Mouse (Mus musculus): ENCODE data around the gene Ssu72. TPM values are rescaled to one million over a fixed set of nuclear protein-coding genes. Genes with fewer than 3 reads are reported as not detected.
"Not testable (repeated sequence)": the region's sequence is repeated elsewhere in the genome, so short reads cannot be mapped to it uniquely, and the experiment has no call there.

Gene Ssu72
- 154 and 158 TPM in 2 replicates for polyA plus RNA-seq (2014; fragmentation: Nextera tagmentation; extraction: Ambion mirVana)

DNA sequence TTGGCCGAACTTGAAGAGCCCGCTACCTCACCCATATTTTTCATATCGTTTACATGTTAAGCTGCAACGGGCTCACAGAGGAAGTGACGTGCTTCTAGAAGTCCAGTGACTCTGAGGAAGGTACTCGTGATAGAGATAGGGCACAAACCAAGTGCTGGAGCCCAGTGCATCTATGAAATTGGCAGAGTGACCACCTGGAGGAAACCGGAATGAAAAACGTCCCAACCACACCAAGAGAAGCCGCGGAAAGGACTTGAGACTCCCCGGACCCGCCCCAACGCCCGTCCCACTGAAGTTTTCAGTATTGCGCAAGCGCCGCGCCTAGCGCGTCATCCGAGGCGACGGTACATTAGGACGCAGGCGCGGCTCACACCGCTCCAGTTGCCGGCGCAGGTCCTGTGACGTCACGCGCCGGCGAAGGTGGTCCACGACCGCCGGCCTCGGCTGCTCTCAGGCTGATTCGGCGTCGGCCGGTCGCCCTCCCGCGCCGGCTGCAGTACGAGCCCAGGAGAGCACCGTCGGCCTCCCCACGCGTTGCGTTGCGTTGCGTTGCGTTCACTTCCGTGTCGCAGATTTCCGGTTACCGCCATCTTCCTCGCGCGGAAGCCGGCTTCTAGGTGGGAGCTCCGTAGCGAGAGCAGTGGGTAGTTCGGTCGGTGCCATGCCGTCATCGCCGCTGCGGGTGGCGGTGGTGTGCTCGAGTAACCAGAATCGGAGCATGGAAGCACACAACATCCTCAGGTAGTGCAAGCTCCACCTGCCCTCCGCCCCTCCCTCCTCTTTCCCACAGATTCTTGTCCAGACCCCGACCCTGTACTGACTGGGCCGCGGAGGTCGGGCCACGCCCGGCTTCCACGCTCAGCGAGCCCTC lies at the start of gene Ssu72:
Ssu72 (plus strand) TSS at position 80 of the 871 bp plus-strand sequence.
- WGBS: under 1% methylated on average over 83 of the region's 83 CpGs
- H3K27ac ChIP-seq (ENCODE audit: low read depth, low read length): peak within 1 kb of the TSS; percentile 91
- peak; percentile 98 for DNase-seq (ENCODE audit: low spot score)

DNA sequence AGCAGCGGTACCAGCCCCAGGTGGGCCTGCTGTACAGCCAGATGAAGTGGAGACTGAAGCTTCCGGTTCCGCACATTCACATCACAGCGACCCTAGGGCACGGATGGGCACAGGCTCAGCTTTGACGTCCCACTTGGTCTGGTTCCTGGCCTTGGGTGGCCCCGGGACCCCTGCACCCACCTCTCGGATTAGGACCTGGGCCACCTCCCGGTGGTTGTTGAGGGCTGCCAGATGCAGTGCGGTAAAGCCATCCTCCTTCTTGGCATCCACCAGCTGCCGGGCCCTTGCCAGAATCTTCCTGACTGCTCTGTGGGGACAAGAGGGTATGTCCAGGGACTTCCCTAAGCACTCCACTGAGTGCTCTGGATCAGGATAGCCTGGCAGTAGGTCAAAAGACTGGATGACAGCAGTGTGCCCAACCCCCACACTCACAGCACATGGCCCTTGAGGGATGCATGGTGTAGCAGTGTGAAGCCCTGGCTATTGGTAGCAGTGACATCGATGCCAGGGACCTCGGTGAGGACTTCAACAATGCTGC lies 48.3 kb upstream of the Ssu72 start:
- peaks cover 19% of the 10 kb centered on the region; the same call in 1 of the 2 replicates for H3K4me1 ChIP-seq (ENCODE audit: control insufficient read depth, insufficient read depth, low read length)
- no peak for DNase-seq (ENCODE audit: low spot score)
- ATAC-seq (ENCODE audit: insufficient read depth, low FRiP score, low TSS enrichment): no peak
- 87% methylated on average over 13 of the region's 13 CpGs for WGBS
- H3K27ac ChIP-seq (ENCODE audit: low read depth, low read length): no peak overlapping the region
- H3K4me2 ChIP-seq (ENCODE audit: low read depth): no peak overlapping the region
- H3K36me3 ChIP-seq (ENCODE audit: control insufficient read depth, insufficient read depth, low read length): no peaks in the 10 kb centered on the region; the same call in none of the 2 replicates
- no peaks in the 10 kb centered on the region for H3K9me3 ChIP-seq (ENCODE audit: control insufficient read depth, low read length)
- H3K4me3 ChIP-seq (ENCODE audit: low read depth, low read length): no peak overlapping the region
- peaks cover 51% of the 10 kb centered on the region for H3K27me3 ChIP-seq (ENCODE audit: control insufficient read depth, insufficient read depth, low read length)
- H3K9ac ChIP-seq (ENCODE audit: low read length): no peak overlapping the region

More for the DNA sequence above, at the start of gene Ssu72:
- Histone ChIP-seq H3K4me1 (ENCODE audit: control insufficient read depth, insufficient read depth, low read length) (peaks cover 9% of the 10 kb centered on the region), H3K4me3 (ENCODE audit: low read depth, low read length) (peak within 1 kb of the TSS; percentile 71), H3K9ac (ENCODE audit: low read length) (peak within 1 kb of the TSS; percentile 71), H3K9me3 (ENCODE audit: control insufficient read depth, low read length) (no peaks in the 10 kb centered on the region), H3K36me3 (ENCODE audit: control insufficient read depth, insufficient read depth, low read length) (no peaks in the 10 kb centered on the region), H3K4me2 (ENCODE audit: low read depth) (peak within 1 kb of the TSS; percentile 64), H3K27me3 (ENCODE audit: control insufficient read depth, insufficient read depth, low read length) (no peaks in the 10 kb centered on the region)
- ATAC-seq (ENCODE audit: insufficient read depth, low FRiP score, low TSS enrichment): peak; percentile 97

DNA sequence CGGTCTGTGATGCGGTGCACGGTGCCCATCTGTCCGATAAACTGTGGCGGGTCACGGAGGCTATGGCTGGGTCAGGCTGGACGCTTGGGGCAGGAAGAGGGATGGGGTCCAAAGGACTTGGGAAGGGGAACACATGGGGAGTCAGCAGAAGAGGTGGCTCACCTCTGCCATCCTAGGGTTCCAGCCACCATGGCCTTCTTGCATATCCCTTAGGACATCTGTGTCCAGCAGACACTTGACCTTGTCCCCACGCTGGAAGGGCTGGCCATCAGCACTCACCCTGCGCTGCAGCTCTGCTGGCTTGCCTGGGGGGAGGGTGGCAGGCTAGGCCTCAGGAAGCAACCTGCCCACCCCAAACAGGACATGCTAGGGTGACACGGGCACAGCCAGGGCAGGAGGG lies 45.6 kb upstream of the Ssu72 start:
- no peak overlapping the region for H3K4me2 ChIP-seq (ENCODE audit: low read depth)
- no peak for DNase-seq (ENCODE audit: low spot score)
- no peak overlapping the region for H3K4me3 ChIP-seq (ENCODE audit: low read depth, low read length)
- peaks cover 8% of the 10 kb centered on the region; the same call in 1 of the 2 replicates for H3K4me1 ChIP-seq (ENCODE audit: control insufficient read depth, insufficient read depth, low read length)
- 92% methylated on average over 10 of the region's 10 CpGs for whole genome bisulfite sequencing
- no peak overlapping the region for H3K9ac ChIP-seq (ENCODE audit: low read length)
- ATAC-seq (ENCODE audit: insufficient read depth, low FRiP score, low TSS enrichment): no peak
- H3K27me3 ChIP-seq (ENCODE audit: control insufficient read depth, insufficient read depth, low read length): peaks cover 25% of the 10 kb centered on the region
- H3K9me3 ChIP-seq (ENCODE audit: control insufficient read depth, low read length): no peaks in the 10 kb centered on the region
- H3K36me3 ChIP-seq (ENCODE audit: control insufficient read depth, insufficient read depth, low read length): no peaks in the 10 kb centered on the region; the same call in none of the 2 replicates
- no peak overlapping the region for H3K27ac ChIP-seq (ENCODE audit: low read depth, low read length)

GRCm38 (mm10) chr4:155660641-155661040 lies 44.0 kb upstream of the Ssu72 start:
- DNase-seq (ENCODE audit: low spot score) (no peak), ATAC-seq (ENCODE audit: insufficient read depth, low FRiP score, low TSS enrichment) (no peak)
- Histone ChIP-seq H3K27ac (ENCODE audit: low read depth, low read length) (no peak overlapping the region), H3K9me3 (ENCODE audit: control insufficient read depth, low read length) (no peaks in the 10 kb centered on the region), H3K9ac (ENCODE audit: low read length) (no peak overlapping the region), H3K4me2 (ENCODE audit: low read depth) (no peak overlapping the region), H3K36me3 (ENCODE audit: control insufficient read depth, insufficient read depth, low read length) (no peaks in the 10 kb centered on the region; the same call in none of the 2 replicates), H3K4me3 (ENCODE audit: low read depth, low read length) (no peak overlapping the region), H3K27me3 (ENCODE audit: control insufficient read depth, insufficient read depth, low read length) (peaks cover 8% of the 10 kb centered on the region), H3K4me1 (ENCODE audit: control insufficient read depth, insufficient read depth, low read length) (no peaks in the 10 kb centered on the region)
- 93% methylated on average over 12 of the region's 12 CpGs for WGBS

GRCm38 (mm10) chr4:155666903-155667302 lies 37.7 kb upstream of the Ssu72 start:
- ATAC-seq (ENCODE audit: insufficient read depth, low FRiP score, low TSS enrichment): no peak
- Histone ChIP-seq H3K4me1 (ENCODE audit: control insufficient read depth, insufficient read depth, low read length) (peaks cover 6% of the 10 kb centered on the region), H3K9me3 (ENCODE audit: control insufficient read depth, low read length) (no peaks in the 10 kb centered on the region), H3K27ac (ENCODE audit: low read depth, low read length) (no peak overlapping the region), H3K9ac (ENCODE audit: low read length) (no peak overlapping the region), H3K36me3 (ENCODE audit: control insufficient read depth, insufficient read depth, low read length) (no peaks in the 10 kb centered on the region), H3K27me3 (ENCODE audit: control insufficient read depth, insufficient read depth, low read length) (no peaks in the 10 kb centered on the region), H3K4me2 (ENCODE audit: low read depth) (no peak overlapping the region), H3K4me3 (ENCODE audit: low read depth, low read length) (no peak overlapping the region)
- no peak for DNase-seq (ENCODE audit: low spot score)

- Histone ChIP-seq H3K4me1 (ENCODE audit: control insufficient read depth, insufficient read depth, low read length) (peaks cover 6% of the 10 kb centered on the region), H3K27ac (ENCODE audit: low read depth, low read length) (no peak within 1 kb of the TSS), H3K4me3 (ENCODE audit: low read depth, low read length) (peak within 1 kb of the TSS; percentile 54), H3K4me2 (ENCODE audit: low read depth) (peak within 1 kb of the TSS; percentile 90), H3K9me3 (ENCODE audit: control insufficient read depth, low read length) (no peaks in the 10 kb centered on the region), H3K27me3 (ENCODE audit: control insufficient read depth, insufficient read depth, low read length) (no peaks in the 10 kb centered on the region), H3K9ac (ENCODE audit: low read length) (peak within 1 kb of the TSS; percentile 61), H3K36me3 (ENCODE audit: control insufficient read depth, insufficient read depth, low read length) (no peaks in the 10 kb centered on the region)
- peak; percentile 98 for ATAC-seq (ENCODE audit: insufficient read depth, low FRiP score, low TSS enrichment)
- under 1% methylated on average over 73 of the region's 73 CpGs for WGBS
- peak; percentile 98 for DNase-seq (ENCODE audit: low spot score)
Measured at GRCm38 (mm10) chr4:155668689-155669597, 35.7 kb upstream of the Ssu72 start, which contains the start of gene Mib2. Mib2 (minus strand) TSS chr4:155669198.

DNA sequence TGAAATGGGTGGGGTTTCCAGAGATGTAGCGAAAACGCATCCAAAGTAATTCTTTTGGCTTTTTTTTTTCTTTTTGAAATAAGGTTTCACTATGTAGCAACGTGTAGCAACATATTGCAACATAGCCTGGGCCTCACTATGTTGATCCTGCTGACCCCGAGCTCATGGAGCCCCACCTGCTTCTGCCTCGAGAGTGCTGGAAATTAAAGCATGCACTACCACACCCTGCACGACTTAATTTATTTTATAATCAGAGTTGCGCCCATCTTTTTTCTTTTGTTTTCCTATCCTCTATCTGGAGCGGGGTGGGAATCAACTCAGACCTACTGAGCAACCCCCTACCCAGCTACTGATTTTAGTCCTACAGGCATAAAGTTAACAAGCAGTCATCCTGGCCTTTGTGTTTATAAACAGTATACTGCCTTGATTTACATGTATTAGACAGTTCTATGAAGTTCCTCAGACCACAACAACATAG lies 35.0 kb upstream of the Ssu72 start:
- ATAC-seq (ENCODE audit: insufficient read depth, low FRiP score, low TSS enrichment) (peak; percentile 40), DNase-seq (ENCODE audit: low spot score) (no peak)
- H3K36me3 ChIP-seq (ENCODE audit: control insufficient read depth, insufficient read depth, low read length): no peaks in the 10 kb centered on the region
- peak overlapping the region; percentile 54 for H3K4me3 ChIP-seq (ENCODE audit: low read depth, low read length)
- no peak overlapping the region for H3K27ac ChIP-seq (ENCODE audit: low read depth, low read length)
- peaks cover 6% of the 10 kb centered on the region for H3K4me1 ChIP-seq (ENCODE audit: control insufficient read depth, insufficient read depth, low read length)
- WGBS: 0% methylated on average over 8 of the region's 8 CpGs
- no peaks in the 10 kb centered on the region for H3K27me3 ChIP-seq (ENCODE audit: control insufficient read depth, insufficient read depth, low read length)
- no peaks in the 10 kb centered on the region for H3K9me3 ChIP-seq (ENCODE audit: control insufficient read depth, low read length)
- no peak overlapping the region for H3K9ac ChIP-seq (ENCODE audit: low read length)
- H3K4me2 ChIP-seq (ENCODE audit: low read depth): peak overlapping the region; percentile 90

GRCm38 (mm10) chr4:155670236-155670635 lies 34.4 kb upstream of the Ssu72 start:
- H3K4me3 ChIP-seq (ENCODE audit: low read depth, low read length): not testable (repeated sequence)
- 58% methylated on average over 4 of the region's 4 CpGs for WGBS

More at GRCm38 (mm10) chr4:155670236-155670635, 34.4 kb upstream of the Ssu72 start:
- not testable (repeated sequence) for H3K9me3 ChIP-seq (ENCODE audit: control insufficient read depth, low read length); ATAC-seq (ENCODE audit: insufficient read depth, low FRiP score, low TSS enrichment); DNase-seq (ENCODE audit: low spot score); H3K27me3 ChIP-seq (ENCODE audit: control insufficient read depth, insufficient read depth, low read length); H3K4me1 ChIP-seq (ENCODE audit: control insufficient read depth, insufficient read depth, low read length); H3K27ac ChIP-seq (ENCODE audit: low read depth, low read length); H3K9ac ChIP-seq (ENCODE audit: low read length); H3K4me2 ChIP-seq (ENCODE audit: low read depth); H3K36me3 ChIP-seq (ENCODE audit: control insufficient read depth, insufficient read depth, low read length)
